Mouse (Mus musculus) kidney, adult 2 months (tissue): Measurements from ENCODE around the gene Fbxl19. TPM values are rescaled to one million over a fixed set of nuclear protein-coding genes. Genes with fewer than 3 reads are reported as not detected.

Experiments
- DNase-seq: peaks from one replicate; pipeline ENCODE4 v3.0.0; 2021
- H3K27ac ChIP-seq: fragments of 200-500 bp; 2 replicates; pipeline ENCODE4 v1.5.1; 2012; ENCODE audit warnings: low read depth, low read length, control low read depth, inconsistent platforms; ENCODE audit not compliant: insufficient read depth
- H3K27me3 ChIP-seq: fragments of 200-500 bp; replicated peaks from 2 replicates; pipeline ENCODE4 v1.6.1; 2012; ENCODE audit warnings: mild to moderate bottlenecking, moderate library complexity, low read length, inconsistent platforms; ENCODE audit not compliant: control insufficient read depth, insufficient read depth
- H3K36me3 ChIP-seq: fragments of 200-500 bp; 2 replicates; pipeline ENCODE4 v1.6.1; 2012; ENCODE audit warnings: mild to moderate bottlenecking, moderate library complexity, low read length, inconsistent platforms; ENCODE audit not compliant: control insufficient read depth, insufficient read depth
- H3K4me1 ChIP-seq: fragments of 200-500 bp; 2 replicates; pipeline ENCODE4 v1.6.1; 2011; ENCODE audit warnings: low read length; ENCODE audit not compliant: control insufficient read depth, insufficient read depth
- H3K4me3 ChIP-seq: fragments of 200-500 bp; 2 replicates; pipeline ENCODE4 v1.5.1; 2011; ENCODE audit warnings: mild to moderate bottlenecking, low read depth, low read length, control low read depth; ENCODE audit not compliant: insufficient read depth
- CTCF ChIP-seq: fragments of 200-500 bp; conservative IDR thresholded peaks from 2 replicates; pipeline ENCODE4 v1.5.1; 2011; ENCODE audit warnings: low read depth, mild to moderate bottlenecking, control low read depth, low read length, moderate library complexity, mixed read lengths; ENCODE audit not compliant: insufficient read depth, insufficient read length
- POLR2A ChIP-seq: fragments of 200-500 bp; IDR thresholded peaks from one replicate; pipeline ENCODE4 v1.6.1; 2011; ENCODE audit warnings: low read depth, low read length, control low read depth
- WGBS: fragments of 180-500 bp; shearing (Covaris S2); methylation state at CpG from one replicate; pipeline ENCODE4 v1.1.7; 2018; 5-methylcytosine and 5-hydroxymethylcytosine counted together
- polyA plus RNA-seq: library from polyadenylated mRNA; depleted of rRNA; stranded (reverse); fragments of >200 nt; gene quantifications from 2 replicates; pipeline ENCODE4 v1.2.3, GENCODE M21; 2012

Gene Fbxl19
- polyA plus RNA-seq, 1 experiment: 14.6 TPM

DNA sequence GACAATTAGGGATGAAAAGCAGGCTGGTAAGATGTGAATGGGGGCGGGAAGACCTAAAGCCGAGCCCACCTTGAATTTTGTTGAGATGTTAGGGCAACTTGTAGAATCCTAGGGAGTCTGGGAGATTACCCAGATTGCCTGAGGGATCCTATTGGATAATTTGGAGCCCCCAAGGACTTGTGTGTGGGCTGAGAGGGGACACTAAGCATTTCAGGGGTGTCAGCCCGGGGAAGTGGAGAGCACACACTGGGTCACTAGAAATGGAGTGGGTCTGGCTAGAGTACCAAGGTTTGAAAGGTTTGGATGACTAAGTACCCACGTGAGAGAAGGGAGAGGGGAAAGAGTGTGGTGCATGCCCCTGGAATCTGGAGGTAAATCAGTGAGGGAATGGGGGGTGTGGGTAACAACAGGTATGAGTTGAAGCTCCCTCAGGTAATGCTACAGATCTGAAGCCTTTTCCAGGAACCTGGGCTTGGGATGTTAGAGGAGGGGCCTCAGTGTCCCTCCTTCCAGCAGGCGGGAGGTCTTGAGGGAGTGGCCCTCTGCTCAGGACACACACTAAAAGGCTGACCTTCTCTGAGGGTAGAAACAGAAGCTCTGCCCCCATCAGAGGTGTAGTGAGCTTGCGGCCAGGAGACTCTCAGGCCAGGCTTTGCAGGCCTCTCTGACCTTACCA is 3.4 kb downstream of the Fbxl19 start:
- H3K27ac ChIP-seq: no peak overlapping the region

DNA sequence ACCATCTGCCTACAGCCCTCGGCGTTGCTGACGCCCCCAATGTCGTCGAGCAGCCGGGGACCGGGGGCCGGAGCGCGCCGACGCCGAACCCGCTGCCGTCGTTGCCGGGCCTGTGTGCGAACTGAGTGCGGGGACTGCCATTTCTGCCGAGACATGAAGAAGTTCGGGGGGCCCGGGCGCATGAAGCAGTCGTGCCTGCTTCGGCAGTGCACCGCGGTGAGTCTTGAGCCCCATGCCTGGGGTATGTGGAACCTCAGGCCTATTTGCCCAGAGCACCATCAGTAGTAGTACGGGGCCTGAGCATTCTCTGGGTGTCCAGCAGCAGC is 3.9 kb downstream of the Fbxl19 start:
- peaks cover 1% of the 10 kb centered on the region; the same call in 1 of the 2 replicates for H3K36me3 ChIP-seq

More for the DNA sequence above, 3.4 kb downstream of the Fbxl19 start:
- peaks cover 3% of the 10 kb centered on the region; the same call in 1 of the 2 replicates for H3K4me1 ChIP-seq
- peaks cover 1% of the 10 kb centered on the region; the same call in 1 of the 2 replicates for H3K36me3 ChIP-seq
- WGBS: 63% methylated on average over 6 of the region's 6 CpGs
- no peak overlapping the region for H3K4me3 ChIP-seq
- H3K27me3 ChIP-seq: no peaks in the 10 kb centered on the region
- DNase-seq: no peak
- TF ChIP-seq POLR2A (no peak), CTCF (no peak)

DNA sequence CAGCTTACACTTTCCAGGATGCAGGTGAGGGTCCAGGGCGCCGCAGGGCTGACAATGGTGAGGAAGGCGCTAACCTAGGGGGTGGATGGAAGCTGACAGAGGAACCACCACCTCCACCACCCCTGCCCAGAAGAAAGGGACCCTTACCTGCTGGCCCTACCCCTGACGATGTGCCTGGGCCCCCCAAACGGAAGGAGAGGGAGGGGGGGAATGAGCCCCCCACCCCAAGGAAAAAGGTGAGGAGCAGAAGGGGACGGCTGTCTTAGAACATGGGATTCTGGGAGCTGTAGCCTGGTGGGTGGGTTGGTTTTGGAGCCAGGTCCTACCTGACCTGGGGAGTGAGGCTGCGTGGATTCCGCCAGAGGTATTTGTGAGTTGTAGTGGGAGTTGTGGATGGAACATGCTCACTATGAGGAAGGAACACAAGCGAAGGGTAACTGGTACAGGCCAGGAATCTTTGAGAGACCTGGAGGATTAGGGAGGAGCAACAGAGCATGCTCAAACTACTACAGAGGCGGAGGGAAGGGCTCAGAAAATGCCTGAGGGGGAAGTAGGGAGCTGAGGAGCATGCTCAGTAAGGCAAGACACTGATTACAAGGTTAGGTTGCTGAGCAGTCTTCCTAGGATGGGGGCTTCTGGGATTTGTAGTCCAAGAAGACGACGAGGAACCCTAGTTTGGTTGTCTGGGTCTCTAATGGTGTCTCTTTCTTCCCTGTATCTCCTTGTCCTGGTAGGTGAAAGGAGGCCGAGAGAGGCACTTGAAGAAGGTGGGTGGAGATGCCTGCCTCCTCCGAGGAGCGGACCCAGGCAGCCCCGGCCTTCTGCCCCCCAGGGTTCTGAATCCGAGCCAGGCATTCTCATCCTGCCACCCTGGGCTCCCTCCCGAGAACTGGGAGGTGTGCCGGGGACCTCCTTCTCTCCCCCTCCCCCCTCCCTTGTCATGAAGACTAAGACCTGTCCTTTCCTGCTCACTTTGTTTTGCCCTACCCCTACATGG is 6.1 kb downstream of the Fbxl19 start:
- 77% methylated on average over 19 of the region's 19 CpGs for WGBS
- no peaks in the 10 kb centered on the region for H3K4me1 ChIP-seq
- peak overlapping the region; percentile 20; the same call in 1 of the 2 replicates for H3K4me3 ChIP-seq
- no peak for TF ChIP-seq CTCF
- no peak for TF ChIP-seq POLR2A
- no peak overlapping the region for H3K27ac ChIP-seq
- H3K36me3 ChIP-seq: peaks cover 1% of the 10 kb centered on the region; the same call in 1 of the 2 replicates
- DNase-seq: peak; percentile 45
- no peaks in the 10 kb centered on the region for H3K27me3 ChIP-seq

More for the DNA sequence above, 3.9 kb downstream of the Fbxl19 start:
- no peak for DNase-seq
- Histone ChIP-seq H3K4me3 (no peak overlapping the region), H3K4me1 (peaks cover 3% of the 10 kb centered on the region; the same call in 1 of the 2 replicates), H3K27ac (no peak overlapping the region), H3K27me3 (no peaks in the 10 kb centered on the region)
- TF ChIP-seq CTCF: no peak
- 91% methylated on average over 28 of the region's 28 CpGs for WGBS

DNA sequence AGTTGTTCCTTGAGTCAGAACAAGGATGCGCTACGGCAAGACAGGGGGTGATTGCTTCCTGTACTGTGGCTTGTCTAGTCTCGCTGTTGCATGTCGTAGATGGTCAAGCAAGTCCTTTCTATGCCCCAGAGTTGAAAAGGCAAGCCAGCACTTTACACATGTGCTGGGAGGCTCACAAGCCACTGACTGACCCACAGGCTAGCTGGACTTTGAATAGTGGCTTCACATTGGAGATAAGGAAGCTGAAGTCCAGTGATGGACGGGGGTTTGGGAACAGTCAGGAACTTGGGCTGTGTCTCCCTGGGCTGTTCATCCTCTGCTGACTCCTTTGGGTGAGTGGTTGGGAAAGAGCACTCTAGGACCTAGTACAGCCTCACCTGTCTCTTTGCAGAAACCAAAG is 7.3 kb downstream of the Fbxl19 start:
- TF ChIP-seq POLR2A (no peak), CTCF (no peak)
- Histone ChIP-seq H3K4me3 (no peak overlapping the region), H3K27ac (no peak overlapping the region), H3K27me3 (no peaks in the 10 kb centered on the region), H3K36me3 (peaks cover 1% of the 10 kb centered on the region; the same call in 1 of the 2 replicates), H3K4me1 (no peaks in the 10 kb centered on the region)
- WGBS: 89% methylated on average over 5 of the region's 5 CpGs
- no peak for DNase-seq

DNA sequence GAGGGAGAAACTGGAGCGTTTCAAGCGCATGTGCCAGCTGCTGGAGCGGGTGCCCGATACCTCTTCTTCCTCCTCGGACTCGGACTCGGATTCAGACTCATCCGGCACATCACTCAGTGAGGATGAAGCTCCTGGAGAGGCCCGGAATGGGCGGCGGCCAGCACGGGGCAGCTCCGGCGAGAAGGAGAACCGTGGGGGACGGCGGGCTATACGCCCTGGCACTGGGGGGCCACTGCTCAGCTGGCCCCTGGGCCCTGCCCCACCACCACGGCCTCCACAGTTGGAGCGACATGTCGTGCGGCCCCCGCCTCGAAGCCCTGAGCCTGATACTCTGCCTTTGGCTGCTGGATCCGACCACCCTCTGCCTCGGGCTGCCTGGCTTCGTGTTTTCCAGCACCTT is 7.7 kb downstream of the Fbxl19 start:
- no peak for TF ChIP-seq POLR2A
- TF ChIP-seq CTCF: no peak
- H3K36me3 ChIP-seq: peaks cover 1% of the 10 kb centered on the region; the same call in 1 of the 2 replicates
- no peaks in the 10 kb centered on the region for H3K27me3 ChIP-seq
- WGBS: 92% methylated on average over 27 of the region's 27 CpGs
- H3K27ac ChIP-seq: no peak overlapping the region
- no peaks in the 10 kb centered on the region for H3K4me1 ChIP-seq
- DNase-seq: no peak
- no peak overlapping the region for H3K4me3 ChIP-seq

DNA sequence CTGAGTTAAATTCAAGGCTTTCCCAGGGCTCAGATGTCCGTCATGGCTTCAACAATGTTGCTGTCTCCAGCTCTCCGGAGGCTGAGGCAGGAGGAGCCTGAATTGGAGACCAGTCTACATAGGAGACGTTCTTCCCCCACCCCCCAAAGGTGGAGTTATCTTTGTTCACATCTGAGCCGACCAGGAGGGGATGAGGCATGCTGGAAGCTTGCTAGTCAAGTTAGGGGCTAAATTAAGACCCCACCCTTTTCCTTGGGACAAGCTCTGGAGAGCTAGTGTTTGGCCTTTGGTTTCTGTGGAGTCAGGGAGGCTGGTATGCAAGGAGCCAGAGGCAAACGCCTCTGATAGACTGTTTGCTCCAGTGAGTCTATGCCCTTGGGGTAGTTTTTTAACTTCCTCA is 8.8 kb downstream of the Fbxl19 start:
- 55% methylated on average over 5 of the region's 5 CpGs for WGBS
- no peak overlapping the region for H3K4me3 ChIP-seq
- H3K27me3 ChIP-seq: no peaks in the 10 kb centered on the region

DNA sequence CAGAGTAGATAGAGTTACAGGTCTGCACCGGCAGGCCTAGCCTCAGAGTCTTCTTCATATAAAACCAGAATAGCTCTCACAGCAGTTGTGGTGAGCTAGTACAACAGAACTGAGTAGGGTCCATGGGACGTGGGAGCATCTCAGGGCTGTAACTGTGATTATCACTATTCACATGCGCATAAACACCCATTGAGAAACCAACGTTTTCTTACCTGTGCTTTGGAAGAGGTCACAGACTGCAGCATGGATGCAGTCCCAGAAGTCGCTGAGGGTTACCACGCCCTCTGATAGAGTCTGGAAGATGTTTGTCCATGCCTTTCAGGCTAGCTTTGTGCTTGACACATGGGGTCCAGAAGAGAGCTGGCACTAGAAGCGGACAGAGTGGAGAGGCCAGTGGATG is 9.4 kb downstream of the Fbxl19 start:
- WGBS: 83% methylated on average over 7 of the region's 7 CpGs
- TF ChIP-seq CTCF (no peak), POLR2A (no peak)
- peaks cover 1% of the 10 kb centered on the region; the same call in 1 of the 2 replicates for H3K36me3 ChIP-seq

More for the DNA sequence above, 8.8 kb downstream of the Fbxl19 start:
- Histone ChIP-seq H3K36me3 (peaks cover 1% of the 10 kb centered on the region; the same call in 1 of the 2 replicates), H3K27ac (no peak overlapping the region), H3K4me1 (no peaks in the 10 kb centered on the region)
- no peak for TF ChIP-seq CTCF
- no peak for TF ChIP-seq POLR2A
- DNase-seq: no peak

More for the DNA sequence above, 9.4 kb downstream of the Fbxl19 start:
- Histone ChIP-seq H3K4me3 (no peak overlapping the region), H3K27me3 (no peaks in the 10 kb centered on the region), H3K4me1 (no peaks in the 10 kb centered on the region), H3K27ac (no peak overlapping the region)
- DNase-seq: no peak
